Mouse (Mus musculus) forebrain, embryonic 13.5 days (tissue): ENCODE results near the gene 1700017B05Rik. TPM values are rescaled to one million over a fixed set of nuclear protein-coding genes. Genes with fewer than 3 reads are reported as not detected.

Source experiments
- ATAC-seq: fragments of 200-750 bp; cut with Nextera tagmentation; 2 replicates; pipeline ENCODE4 v1.8.0; 2017
- H3K27ac ChIP-seq: fragments of 300-500 bp; sonication (generic); 2 replicates; pipeline ENCODE4 v1.5.1; 2015; ENCODE audit warnings: inconsistent platforms, mild to moderate bottlenecking, moderate library complexity
- H3K27me3 ChIP-seq: fragments of 300-500 bp; sonication (generic); 2 replicates; pipeline ENCODE4 v1.6.1; 2015; ENCODE audit warnings: mild to moderate bottlenecking, inconsistent platforms
- H3K36me3 ChIP-seq: fragments of 300-500 bp; sonication (generic); 2 replicates; pipeline ENCODE4 v1.6.1; 2015; ENCODE audit warnings: mild to moderate bottlenecking, inconsistent platforms; ENCODE audit not compliant: poor library complexity, severe bottlenecking
- H3K4me1 ChIP-seq: fragments of 300-500 bp; sonication (generic); 2 replicates; pipeline ENCODE4 v1.6.1; 2015; ENCODE audit warnings: inconsistent platforms
- H3K4me2 ChIP-seq: fragments of 300-500 bp; sonication (generic); 2 replicates; pipeline ENCODE4 v1.6.1; 2015; ENCODE audit warnings: inconsistent platforms, mild to moderate bottlenecking, moderate library complexity
- H3K4me3 ChIP-seq: fragments of 300-500 bp; sonication (generic); 2 replicates; pipeline ENCODE4 v1.5.1; 2015; ENCODE audit warnings: mild to moderate bottlenecking, inconsistent platforms
- H3K9ac ChIP-seq: fragments of 300-500 bp; sonication (generic); 2 replicates; pipeline ENCODE4 v1.6.1; 2015; ENCODE audit warnings: mild to moderate bottlenecking, inconsistent platforms
- H3K9me3 ChIP-seq: fragments of 300-500 bp; sonication (generic); replicated peaks from 2 replicates; pipeline ENCODE4 v1.6.1; 2016; ENCODE audit warnings: inconsistent platforms
- WGBS: fragments of 180-500 bp; shearing (Covaris S2); methylation state at CpG from one replicate; pipeline ENCODE4 v1.1.7; 2015; 5-methylcytosine and 5-hydroxymethylcytosine counted together
- polyA plus RNA-seq: library from polyadenylated mRNA; unstranded; fragments of >200 nt; fragmentation: Nextera tagmentation; extraction: Ambion mirVana; gene quantifications from 2 replicates; pipeline ENCODE4 v1.2.1, GENCODE M21; 2015

Gene 1700017B05Rik
- polyA plus RNA-seq, 1 experiment from 2014 or later = 5.8 TPM

DNA sequence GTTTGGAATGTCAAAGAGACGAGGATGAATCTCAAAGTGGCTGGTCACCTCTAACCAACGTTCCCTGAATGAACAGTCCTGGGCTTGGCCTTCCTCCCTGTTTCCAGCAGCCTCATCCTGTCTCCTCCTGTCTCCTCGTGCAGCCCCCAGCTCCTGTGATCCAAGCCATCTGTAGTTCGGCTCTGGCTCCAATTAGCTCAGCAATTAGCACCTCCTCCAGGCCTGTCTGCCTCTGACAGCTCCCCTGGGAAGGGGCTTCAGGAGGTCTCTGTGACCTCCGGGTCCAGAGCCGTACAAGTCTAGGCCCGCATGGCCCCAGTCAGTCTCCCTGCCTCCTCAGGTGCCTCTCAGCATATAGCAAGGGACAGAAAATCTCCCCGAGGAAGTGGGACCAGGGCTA is 8.0 kb upstream of the 1700017B05Rik start:
- WGBS = 21% methylated on average over 8 of the region's 8 CpGs
- no peak overlapping the region for H3K9ac ChIP-seq
- no peak overlapping the region for H3K4me3 ChIP-seq
- no peaks in the 10 kb centered on the region for H3K9me3 ChIP-seq
- peaks cover 46% of the 10 kb centered on the region for H3K4me1 ChIP-seq
- H3K27me3 ChIP-seq = peaks cover 3% of the 10 kb centered on the region; the same call in 1 of the 2 replicates
- H3K4me2 ChIP-seq = no peak overlapping the region
- peak overlapping the region; percentile 49; the same call in 1 of the 2 replicates for H3K27ac ChIP-seq
- ATAC-seq = 0 out of 2 replicates have a peak, but pooled peaks have one; percentile 45
- H3K36me3 ChIP-seq = no peaks in the 10 kb centered on the region

DNA sequence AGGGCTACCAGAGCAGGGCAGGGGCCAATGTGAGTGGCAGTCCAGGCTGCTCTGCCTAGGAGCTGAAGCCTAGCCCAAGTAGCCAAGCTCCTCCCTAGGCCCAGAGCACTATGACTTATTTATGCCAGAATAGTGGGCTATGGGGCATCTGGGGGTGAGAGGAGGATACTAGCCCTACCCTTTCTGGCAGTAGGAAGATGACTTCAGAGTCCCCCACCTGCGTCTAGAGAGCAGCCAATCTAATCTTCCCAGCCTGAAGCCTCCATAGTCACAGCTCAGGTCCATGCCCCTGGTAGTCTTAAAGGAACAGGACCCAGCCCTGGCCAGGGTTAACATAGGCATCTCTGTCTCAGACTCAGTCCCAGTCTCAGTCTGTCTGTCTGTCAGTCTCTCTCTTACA is 7.0 kb upstream of the 1700017B05Rik start:
- Histone ChIP-seq H3K4me2 (no peak overlapping the region), H3K36me3 (no peaks in the 10 kb centered on the region), H3K9ac (no peak overlapping the region), H3K27ac (no peak overlapping the region), H3K4me3 (no peak overlapping the region), H3K27me3 (peaks cover 9% of the 10 kb centered on the region; the same call in 1 of the 2 replicates), H3K9me3 (no peaks in the 10 kb centered on the region), H3K4me1 (peaks cover 46% of the 10 kb centered on the region)
- no peak for ATAC-seq
- 13% methylated on average over 1 of the region's 1 CpGs for WGBS

DNA sequence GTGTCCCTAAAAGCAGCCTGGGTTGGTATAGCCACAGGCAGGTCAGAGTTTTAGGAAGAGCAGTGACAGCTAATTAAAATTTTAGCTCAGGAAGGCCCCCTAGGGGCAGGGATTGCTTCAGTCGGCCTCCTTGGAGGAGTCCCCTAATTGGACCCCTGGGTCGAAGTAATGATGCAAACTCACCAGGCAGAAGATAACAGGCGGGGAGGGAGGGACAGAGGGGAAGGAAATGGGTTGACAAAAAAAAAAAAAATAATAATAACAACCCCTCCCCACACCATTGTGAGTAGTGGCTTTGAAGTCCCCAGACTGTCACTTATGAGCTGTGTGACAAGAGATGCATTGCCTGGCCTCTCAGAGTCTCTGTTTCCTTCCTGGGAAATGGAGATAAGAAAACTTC is 6.2 kb upstream of the 1700017B05Rik start:
- Histone ChIP-seq H3K4me1 (peaks cover 46% of the 10 kb centered on the region), H3K36me3 (no peaks in the 10 kb centered on the region), H3K27me3 (peaks cover 11% of the 10 kb centered on the region; the same call in 1 of the 2 replicates), H3K9ac (no peak overlapping the region), H3K27ac (no peak overlapping the region), H3K4me3 (no peak overlapping the region), H3K4me2 (no peak overlapping the region), H3K9me3 (no peaks in the 10 kb centered on the region)
- WGBS = 3% methylated on average over 2 of the region's 3 CpGs
- ATAC-seq = no peak

DNA sequence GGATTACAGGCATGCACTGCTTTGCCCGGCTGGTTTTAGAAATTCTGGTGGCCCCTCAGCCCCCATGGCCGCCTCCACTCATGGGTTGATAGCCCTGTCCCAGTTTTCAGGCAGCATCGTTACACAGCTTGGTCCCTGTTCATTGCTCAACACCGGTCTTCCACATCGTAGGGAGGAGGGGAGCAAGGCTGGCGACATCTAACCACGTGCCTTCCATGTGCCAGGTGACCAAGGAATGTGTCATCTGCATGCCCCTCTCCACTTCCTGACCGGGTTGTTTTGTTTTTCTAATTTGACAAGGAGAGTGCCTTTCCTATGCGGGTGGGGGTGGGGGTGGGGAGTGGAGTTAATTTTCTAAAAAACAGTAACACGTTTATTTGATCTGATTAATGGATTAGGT is 5.7 kb upstream of the 1700017B05Rik start:
- Histone ChIP-seq H3K36me3 (no peaks in the 10 kb centered on the region), H3K4me3 (no peak overlapping the region), H3K27me3 (peaks cover 16% of the 10 kb centered on the region; the same call in 1 of the 2 replicates), H3K9me3 (no peaks in the 10 kb centered on the region), H3K4me2 (no peak overlapping the region), H3K4me1 (peaks cover 46% of the 10 kb centered on the region), H3K9ac (no peak overlapping the region), H3K27ac (no peak overlapping the region)
- no peak for ATAC-seq
- 12% methylated on average over 10 of the region's 10 CpGs for WGBS

DNA sequence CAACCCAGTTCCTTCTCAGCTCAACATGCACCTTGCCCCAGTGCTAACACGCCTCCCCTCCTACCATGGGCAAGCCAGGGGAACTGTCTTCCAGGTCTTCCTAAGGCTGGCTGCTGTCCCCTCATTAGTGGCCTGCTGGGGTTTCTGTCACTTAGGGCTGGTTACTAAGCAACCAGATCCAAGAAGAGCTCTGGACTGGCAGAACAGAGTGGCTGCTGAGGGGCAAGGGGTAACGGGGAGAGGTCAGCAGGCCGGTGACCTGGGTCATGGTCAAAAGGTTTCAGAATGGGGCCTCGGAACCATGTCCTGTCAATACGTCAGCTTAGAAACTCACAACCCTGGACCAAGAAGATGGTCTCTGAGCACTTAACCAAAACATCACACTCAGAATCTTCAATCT is 5.0 kb upstream of the 1700017B05Rik start:
- ATAC-seq = no peak
- no peak overlapping the region for H3K4me2 ChIP-seq
- no peaks in the 10 kb centered on the region for H3K36me3 ChIP-seq
- no peak overlapping the region for H3K9ac ChIP-seq
- H3K27me3 ChIP-seq = peaks cover 16% of the 10 kb centered on the region; the same call in 1 of the 2 replicates
- H3K9me3 ChIP-seq = no peaks in the 10 kb centered on the region
- no peak overlapping the region for H3K4me3 ChIP-seq
- H3K4me1 ChIP-seq = peaks cover 49% of the 10 kb centered on the region
- no peak overlapping the region for H3K27ac ChIP-seq
- WGBS = 17% methylated on average over 5 of the region's 5 CpGs

DNA sequence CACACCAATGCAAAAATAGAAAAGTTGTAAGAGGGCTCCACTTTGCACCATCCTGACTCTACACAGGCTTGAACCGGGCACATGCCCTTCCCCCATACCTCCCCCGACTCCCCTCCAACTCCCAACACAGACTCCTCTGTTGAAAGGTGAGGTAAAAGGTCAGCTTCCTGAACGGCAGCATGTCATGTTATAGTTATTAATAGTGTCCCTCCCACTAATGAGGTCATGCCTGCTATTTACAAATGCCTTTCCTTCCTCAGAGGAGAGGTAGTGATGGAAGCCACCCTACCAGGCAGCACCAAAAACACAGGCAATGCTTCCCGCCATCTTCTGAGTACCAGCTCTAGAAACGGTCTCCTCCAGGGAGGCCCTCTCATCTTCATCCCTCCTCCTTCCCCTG is 2.7 kb upstream of the 1700017B05Rik start:
- no peaks in the 10 kb centered on the region for H3K36me3 ChIP-seq
- H3K9ac ChIP-seq = no peak overlapping the region
- H3K4me1 ChIP-seq = peaks cover 45% of the 10 kb centered on the region
- 55% methylated on average over 5 of the region's 5 CpGs for WGBS
- H3K27ac ChIP-seq = no peak overlapping the region
- no peaks in the 10 kb centered on the region for H3K9me3 ChIP-seq
- H3K4me3 ChIP-seq = no peak overlapping the region
- H3K27me3 ChIP-seq = peaks cover 20% of the 10 kb centered on the region; the same call in 1 of the 2 replicates
- H3K4me2 ChIP-seq = no peak overlapping the region
- no peak for ATAC-seq

DNA sequence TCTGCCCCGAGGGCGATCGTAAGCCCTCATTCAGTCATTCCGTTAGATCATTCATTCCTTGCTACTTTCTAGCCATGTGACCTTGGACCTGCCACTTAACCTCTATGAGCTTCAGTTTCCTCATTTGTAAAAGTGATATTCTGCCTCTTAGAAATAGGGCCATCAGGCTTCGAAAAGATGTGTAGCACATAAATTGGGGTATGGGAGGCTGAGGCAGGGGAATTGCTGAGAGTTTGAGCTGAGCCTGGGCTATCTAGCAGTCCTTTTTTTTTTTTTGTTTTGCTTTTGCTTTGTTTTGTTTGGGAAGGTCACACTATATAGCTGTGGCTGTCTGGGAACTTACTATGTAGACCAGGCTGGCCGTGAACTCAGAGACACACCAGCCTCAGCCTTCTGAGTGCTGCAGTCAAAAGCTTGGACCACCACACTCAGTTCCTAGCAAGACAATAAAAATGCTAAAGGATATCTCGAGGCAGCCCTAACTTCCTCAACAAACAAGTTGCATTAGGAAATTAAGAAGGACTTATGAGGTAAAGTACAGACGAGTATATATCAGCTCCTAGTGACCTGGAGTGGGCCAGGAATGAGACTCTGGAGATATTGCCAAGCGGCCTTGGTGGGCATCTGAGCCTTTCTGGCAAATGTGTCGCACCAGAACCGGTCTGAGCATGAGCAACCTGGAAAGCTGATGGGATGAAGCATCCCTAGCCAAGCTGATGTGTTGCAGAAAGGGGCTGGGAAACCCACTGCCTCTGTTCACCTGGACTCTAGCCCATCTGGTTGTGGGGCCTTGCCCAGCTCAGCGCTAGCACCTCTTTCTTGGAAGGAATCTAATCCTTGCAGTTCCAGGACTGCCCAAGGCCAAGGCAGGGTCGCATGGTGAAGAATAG is 628 bp upstream of the 1700017B05Rik start:
- ATAC-seq = no peak
- H3K9me3 ChIP-seq = no peaks in the 10 kb centered on the region
- peaks cover 20% of the 10 kb centered on the region; the same call in 1 of the 2 replicates for H3K27me3 ChIP-seq
- peak overlapping the region; percentile 69 for H3K4me3 ChIP-seq
- H3K36me3 ChIP-seq = peaks cover 4% of the 10 kb centered on the region; the same call in 1 of the 2 replicates
- H3K4me2 ChIP-seq = peak overlapping the region; percentile 93
- 55% methylated on average over 13 of the region's 13 CpGs for WGBS
- H3K4me1 ChIP-seq = peaks cover 24% of the 10 kb centered on the region
- H3K9ac ChIP-seq = peak overlapping the region; percentile 72
- no peak overlapping the region for H3K27ac ChIP-seq

DNA sequence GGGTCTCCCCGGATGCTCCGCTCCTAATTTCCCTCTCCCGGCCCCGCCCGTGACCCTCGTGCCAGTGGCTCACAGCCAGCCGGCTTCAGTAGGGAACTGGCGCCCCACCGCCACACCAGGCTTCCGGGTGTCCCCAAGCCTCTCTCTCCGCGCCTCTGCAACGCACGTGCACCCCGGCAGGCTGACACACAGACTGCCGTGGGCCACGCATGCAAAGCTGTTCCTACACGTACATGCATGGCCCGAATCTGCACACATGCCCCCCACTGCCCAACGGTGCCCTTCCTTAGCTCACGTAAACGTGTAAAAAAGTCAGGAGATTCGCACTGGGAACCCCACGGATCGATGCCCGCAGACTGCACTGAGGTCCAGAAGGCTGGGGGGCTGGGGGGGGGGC is 898 bp downstream of the 1700017B05Rik start:
- H3K27ac ChIP-seq = no peak overlapping the region
- under 1% methylated on average over 26 of the region's 26 CpGs for WGBS
- peaks cover 20% of the 10 kb centered on the region for H3K36me3 ChIP-seq
- H3K4me3 ChIP-seq = peak overlapping the region; percentile 69
- peaks cover 13% of the 10 kb centered on the region for H3K4me1 ChIP-seq
- peak overlapping the region; percentile 72 for H3K9ac ChIP-seq
- H3K9me3 ChIP-seq = no peaks in the 10 kb centered on the region
- H3K4me2 ChIP-seq = peak overlapping the region; percentile 93
- ATAC-seq = peak; percentile 52
- peaks cover 20% of the 10 kb centered on the region; the same call in 1 of the 2 replicates for H3K27me3 ChIP-seq

DNA sequence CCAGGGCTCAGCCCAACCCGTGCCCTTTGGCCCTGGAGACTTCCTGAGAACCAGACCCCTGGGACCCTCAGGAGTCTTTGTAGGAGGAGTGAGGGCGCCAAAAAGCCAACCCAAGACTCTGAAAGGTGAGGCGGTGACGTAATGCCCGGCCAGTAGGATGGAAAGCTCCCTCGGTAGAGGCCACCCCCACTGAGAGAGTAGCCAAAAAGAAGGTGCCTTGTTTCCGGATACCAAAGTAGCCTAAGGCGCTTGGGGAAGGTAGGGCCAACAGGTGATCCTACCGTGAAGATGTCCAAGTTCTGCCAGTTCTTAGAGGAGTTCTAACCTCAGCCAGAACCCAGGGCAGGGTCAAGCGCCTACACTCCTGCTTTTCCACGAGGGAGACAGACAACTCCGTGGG is 1.5 kb downstream of the 1700017B05Rik start:
- H3K27me3 ChIP-seq = peaks cover 20% of the 10 kb centered on the region; the same call in 1 of the 2 replicates
- H3K9ac ChIP-seq = peak overlapping the region; percentile 72
- peaks cover 13% of the 10 kb centered on the region for H3K4me1 ChIP-seq
- 21% methylated on average over 12 of the region's 12 CpGs for WGBS
- no peak overlapping the region for H3K27ac ChIP-seq
- H3K4me3 ChIP-seq = peak overlapping the region; percentile 69
- H3K36me3 ChIP-seq = peaks cover 25% of the 10 kb centered on the region
- ATAC-seq = no peak
- H3K9me3 ChIP-seq = no peaks in the 10 kb centered on the region
- peak overlapping the region; percentile 93 for H3K4me2 ChIP-seq

DNA sequence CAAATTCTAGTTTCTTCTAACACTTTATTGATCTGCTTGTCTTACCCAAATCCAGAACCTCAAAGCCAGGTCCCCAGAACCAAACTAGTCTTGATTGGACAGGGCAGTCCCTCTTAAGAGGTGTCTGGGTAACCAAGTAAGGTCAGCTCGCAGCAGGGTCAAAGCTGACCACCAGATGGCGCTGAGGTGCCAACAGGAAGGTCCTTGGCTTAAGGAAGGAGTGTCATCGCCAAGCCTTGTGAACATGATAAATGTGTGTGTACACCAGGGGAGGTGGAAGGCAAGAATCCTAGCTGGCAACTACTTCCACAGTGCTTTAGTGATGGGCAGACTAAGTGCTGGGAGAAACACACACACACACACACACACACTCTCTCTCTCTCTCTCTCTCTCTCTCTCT is 2.7 kb downstream of the 1700017B05Rik start:
- Histone ChIP-seq H3K4me1 (peaks cover 13% of the 10 kb centered on the region), H3K9me3 (no peaks in the 10 kb centered on the region), H3K27me3 (peaks cover 14% of the 10 kb centered on the region; the same call in 1 of the 2 replicates), H3K4me3 (no peak overlapping the region), H3K36me3 (peaks cover 31% of the 10 kb centered on the region), H3K9ac (no peak overlapping the region), H3K4me2 (no peak overlapping the region), H3K27ac (no peak overlapping the region)
- WGBS = 6% methylated on average over 3 of the region's 3 CpGs
- no peak for ATAC-seq

DNA sequence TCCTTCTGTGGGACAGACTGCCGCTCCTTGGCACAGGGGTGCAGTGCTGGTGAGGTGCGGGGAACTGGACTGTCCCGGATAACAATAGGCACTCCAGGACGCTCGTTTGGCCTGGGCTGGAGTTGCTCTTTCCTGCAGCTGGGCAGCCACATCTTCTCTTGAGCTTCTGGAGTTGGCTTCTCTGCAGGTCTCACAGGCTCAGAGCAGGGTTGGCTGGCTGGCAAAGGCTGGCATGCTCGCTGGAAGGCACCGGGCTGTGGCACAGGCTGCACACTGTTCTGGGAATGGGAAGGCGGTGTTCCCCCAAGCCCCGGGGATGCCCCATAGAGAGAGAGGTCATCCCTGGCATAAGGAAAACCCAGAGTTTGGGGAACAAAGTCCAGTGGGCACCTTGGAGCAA is 4.8 kb downstream of the 1700017B05Rik start:
- Histone ChIP-seq H3K27me3 (peaks cover 4% of the 10 kb centered on the region; the same call in 1 of the 2 replicates), H3K4me3 (no peak overlapping the region), H3K9me3 (no peaks in the 10 kb centered on the region), H3K4me2 (no peak overlapping the region), H3K36me3 (peaks cover 50% of the 10 kb centered on the region), H3K9ac (no peak overlapping the region), H3K27ac (no peak overlapping the region), H3K4me1 (peaks cover 11% of the 10 kb centered on the region)
- no peak for ATAC-seq
- WGBS = 92% methylated on average over 9 of the region's 9 CpGs

DNA sequence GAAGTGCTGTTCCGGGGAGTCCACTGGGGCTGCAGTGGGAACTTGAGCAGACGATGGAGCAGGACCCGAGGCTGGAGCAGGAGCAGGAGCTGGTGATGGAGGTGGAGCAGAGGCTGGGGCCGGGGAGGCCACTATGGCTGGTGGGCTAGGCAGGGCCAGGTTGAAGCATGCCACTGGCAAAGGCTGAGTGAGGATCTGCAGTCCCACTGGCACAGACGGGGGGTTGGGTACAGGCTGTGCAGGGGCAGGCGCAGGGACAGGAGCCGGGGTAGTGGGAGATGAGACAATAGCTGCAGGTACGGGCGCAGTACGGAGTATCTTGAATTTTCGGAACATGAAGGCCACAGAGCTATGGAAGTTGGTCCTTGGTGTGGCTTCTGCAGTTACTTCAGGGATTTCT is 5.6 kb downstream of the 1700017B05Rik start:
- Histone ChIP-seq H3K4me3 (no peak overlapping the region), H3K36me3 (peaks cover 54% of the 10 kb centered on the region), H3K4me1 (peaks cover 11% of the 10 kb centered on the region), H3K9me3 (no peaks in the 10 kb centered on the region), H3K27ac (no peak overlapping the region), H3K27me3 (peaks cover 4% of the 10 kb centered on the region; the same call in 1 of the 2 replicates), H3K4me2 (no peak overlapping the region), H3K9ac (no peak overlapping the region)
- ATAC-seq = no peak
- 94% methylated on average over 11 of the region's 11 CpGs for WGBS
